Mouse (Mus musculus) hindbrain, postnatal 0 days (tissue): Measurements from ENCODE around the gene Barhl1. TPM values are rescaled to one million over a fixed set of nuclear protein-coding genes. Genes with fewer than 3 reads are reported as not detected.

Experiments used
- ATAC-seq: fragments of 200-750 bp; cut with Nextera tagmentation; 2 replicates; pipeline ENCODE4 v1.8.0; 2017; ENCODE audit warnings: mild to moderate bottlenecking, moderate TSS enrichment, moderate library complexity
- DNase-seq: peaks from one replicate; pipeline ENCODE4 v3.0.0-alpha.2; 2015; ENCODE audit warnings: low spot score
- H3K27ac ChIP-seq: fragments of 300-500 bp; sonication (generic); 2 replicates; pipeline ENCODE4 v1.5.1; 2014; ENCODE audit warnings: mild to moderate bottlenecking
- H3K27me3 ChIP-seq: fragments of 300-500 bp; sonication (generic); 2 replicates; pipeline ENCODE4 v1.6.1; 2014; ENCODE audit warnings: low read length, mixed read lengths; ENCODE audit not compliant: insufficient read depth
- H3K36me3 ChIP-seq: fragments of 300-500 bp; sonication (generic); 2 replicates; pipeline ENCODE4 v1.6.1; 2014; ENCODE audit warnings: low read length, mixed read lengths; ENCODE audit not compliant: insufficient read depth
- H3K4me1 ChIP-seq: fragments of 300-500 bp; sonication (generic); 2 replicates; pipeline ENCODE4 v1.6.1; 2014; ENCODE audit warnings: antibody characterized with exemption, low read length, mixed read lengths; ENCODE audit not compliant: insufficient read depth
- H3K4me2 ChIP-seq: fragments of 300-500 bp; sonication (generic); 2 replicates; pipeline ENCODE4 v1.6.1; 2014; ENCODE audit warnings: low read depth, mild to moderate bottlenecking, low read length, moderate library complexity, mixed read lengths
- H3K4me3 ChIP-seq: fragments of 300-500 bp; sonication (generic); 2 replicates; pipeline ENCODE4 v1.5.1; 2014; ENCODE audit warnings: low read length
- H3K9ac ChIP-seq: fragments of 300-500 bp; sonication (generic); replicated peaks from 2 replicates; pipeline ENCODE4 v1.6.1; 2014; ENCODE audit warnings: mild to moderate bottlenecking, low read length, moderate library complexity, mixed read lengths
- H3K9me3 ChIP-seq: fragments of 300-500 bp; sonication (generic); 2 replicates; pipeline ENCODE4 v1.6.1; 2016; ENCODE audit warnings: low read length, mixed read lengths
- CTCF ChIP-seq: IDR thresholded peaks from 2 replicates; pipeline ENCODE4 v1.5.1; 2016; ENCODE audit warnings: antibody characterized with exemption, control low read depth, low read depth
- WGBS: fragments of 180-500 bp; shearing (Covaris S2); extraction: QIAGEN DNeasy Blood & Tissue Kit; methylation state at CpG from one replicate; pipeline ENCODE4 v1.1.7; 2014; 5-methylcytosine and 5-hydroxymethylcytosine counted together
- polyA plus RNA-seq: library from polyadenylated mRNA; unstranded; fragments of >200 nt; fragmentation: Nextera tagmentation; extraction: Ambion mirVana; gene quantifications from 2 replicates; pipeline ENCODE4 v1.2.1, GENCODE M21; 2015
- total RNA-seq: library from RNA; depleted of rRNA; stranded (reverse); fragments of >200 nt; gene quantifications from 2 replicates; pipeline ENCODE4 v1.2.3, GENCODE M21; 2014

The Barhl1 gene
- total and polyA plus RNA-seq, 2 experiments from 2014 or later: 43.0 to 51.1 TPM

DNA sequence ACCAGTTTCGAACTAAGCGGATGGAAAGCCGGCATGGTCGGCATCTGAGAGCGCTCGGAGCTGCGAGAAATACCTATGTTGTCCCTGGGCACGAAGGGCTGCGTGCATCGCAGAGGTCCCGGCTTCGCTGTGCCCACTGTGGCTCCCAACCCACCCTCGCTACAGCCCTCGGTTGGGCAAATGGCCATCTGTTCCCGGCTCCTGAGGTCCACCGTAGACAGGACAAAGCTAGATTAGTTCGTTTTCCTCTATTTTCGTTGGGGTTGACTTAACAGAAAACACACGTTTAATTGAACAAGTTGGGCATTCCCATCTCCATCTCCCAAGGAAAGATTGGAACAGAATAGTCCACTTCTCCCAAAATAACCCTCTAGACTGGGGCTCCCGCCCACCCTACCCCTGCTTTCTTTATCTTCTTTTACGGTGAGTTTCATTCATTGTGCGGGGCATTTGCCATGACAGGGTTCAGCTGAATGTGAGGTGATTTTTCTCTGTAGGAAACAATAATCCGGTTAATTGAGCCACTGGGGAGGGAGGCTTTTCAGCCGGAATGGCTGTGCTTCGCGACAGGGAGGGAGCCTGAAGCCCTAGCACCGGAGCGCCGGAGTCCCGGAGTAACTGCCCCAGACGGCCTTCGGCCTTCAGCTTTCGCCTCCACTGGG, 4.3 kb downstream of the Barhl1 start:
- Histone ChIP-seq H3K27me3 (peaks cover 46% of the 10 kb centered on the region), H3K4me2 (peak overlapping the region; percentile 52), H3K9me3 (no peaks in the 10 kb centered on the region), H3K4me1 (0 out of 2 replicates have a peak, but pooled peaks cover 7% of the 10 kb centered on the region), H3K4me3 (peak overlapping the region; percentile 44), H3K36me3 (no peaks in the 10 kb centered on the region), H3K27ac (peak overlapping the region; percentile 70), H3K9ac (peak overlapping the region; percentile 56)
- DNase-seq (no peak), ATAC-seq (no peak)
- no peak for TF ChIP-seq CTCF
- 4% methylated on average over 33 of the region's 33 CpGs for WGBS

GRCm38 (mm10) chr2:28911331-28912038, 5.0 kb downstream of the Barhl1 start:
- DNase-seq: no peak

DNA sequence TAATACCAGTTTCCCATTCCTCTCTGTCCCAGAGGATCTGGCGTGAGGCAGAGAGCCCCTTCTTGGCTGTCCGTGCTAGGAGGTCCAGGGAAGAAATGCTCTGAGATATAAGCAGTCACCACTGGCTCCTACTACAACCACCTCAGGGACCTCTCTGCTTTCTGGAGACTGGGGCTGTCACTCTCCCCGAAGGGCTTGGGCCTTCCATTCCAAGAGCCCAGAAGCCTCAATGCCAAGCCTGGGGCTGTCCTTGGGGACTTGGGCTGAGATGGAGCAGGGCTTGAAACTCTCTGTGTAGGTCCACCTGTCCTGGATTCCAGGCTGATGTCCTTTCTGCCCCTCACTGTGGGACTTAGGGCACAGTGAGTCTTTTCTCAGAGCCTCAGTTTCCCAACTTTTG, 5.6 kb downstream of the Barhl1 start:
- peak overlapping the region; percentile 52 for H3K4me2 ChIP-seq
- H3K4me3 ChIP-seq: peak overlapping the region; percentile 44
- H3K36me3 ChIP-seq: no peaks in the 10 kb centered on the region
- H3K9ac ChIP-seq: peak overlapping the region; percentile 56
- no peak for ATAC-seq
- H3K4me1 ChIP-seq: 0 out of 2 replicates have a peak, but pooled peaks cover 7% of the 10 kb centered on the region
- peak overlapping the region; percentile 70 for H3K27ac ChIP-seq
- H3K27me3 ChIP-seq: peaks cover 48% of the 10 kb centered on the region
- H3K9me3 ChIP-seq: no peaks in the 10 kb centered on the region
- 7% methylated on average over 3 of the region's 3 CpGs for WGBS
- TF ChIP-seq CTCF: no peak
- DNase-seq: no peak

More at GRCm38 (mm10) chr2:28911331-28912038, 5.0 kb downstream of the Barhl1 start:
- peaks cover 49% of the 10 kb centered on the region for H3K27me3 ChIP-seq
- H3K9ac ChIP-seq: peak overlapping the region; percentile 56
- peak overlapping the region; percentile 70 for H3K27ac ChIP-seq
- H3K4me2 ChIP-seq: peak overlapping the region; percentile 52
- 3% methylated on average over 44 of the region's 44 CpGs for WGBS
- no peak for ATAC-seq
- H3K4me1 ChIP-seq: 0 out of 2 replicates have a peak, but pooled peaks cover 7% of the 10 kb centered on the region
- no peaks in the 10 kb centered on the region for H3K36me3 ChIP-seq
- H3K9me3 ChIP-seq: no peaks in the 10 kb centered on the region
- TF ChIP-seq CTCF: peak; percentile 13; the same call in 1 of the 2 replicates
- H3K4me3 ChIP-seq: peak overlapping the region; percentile 44

DNA sequence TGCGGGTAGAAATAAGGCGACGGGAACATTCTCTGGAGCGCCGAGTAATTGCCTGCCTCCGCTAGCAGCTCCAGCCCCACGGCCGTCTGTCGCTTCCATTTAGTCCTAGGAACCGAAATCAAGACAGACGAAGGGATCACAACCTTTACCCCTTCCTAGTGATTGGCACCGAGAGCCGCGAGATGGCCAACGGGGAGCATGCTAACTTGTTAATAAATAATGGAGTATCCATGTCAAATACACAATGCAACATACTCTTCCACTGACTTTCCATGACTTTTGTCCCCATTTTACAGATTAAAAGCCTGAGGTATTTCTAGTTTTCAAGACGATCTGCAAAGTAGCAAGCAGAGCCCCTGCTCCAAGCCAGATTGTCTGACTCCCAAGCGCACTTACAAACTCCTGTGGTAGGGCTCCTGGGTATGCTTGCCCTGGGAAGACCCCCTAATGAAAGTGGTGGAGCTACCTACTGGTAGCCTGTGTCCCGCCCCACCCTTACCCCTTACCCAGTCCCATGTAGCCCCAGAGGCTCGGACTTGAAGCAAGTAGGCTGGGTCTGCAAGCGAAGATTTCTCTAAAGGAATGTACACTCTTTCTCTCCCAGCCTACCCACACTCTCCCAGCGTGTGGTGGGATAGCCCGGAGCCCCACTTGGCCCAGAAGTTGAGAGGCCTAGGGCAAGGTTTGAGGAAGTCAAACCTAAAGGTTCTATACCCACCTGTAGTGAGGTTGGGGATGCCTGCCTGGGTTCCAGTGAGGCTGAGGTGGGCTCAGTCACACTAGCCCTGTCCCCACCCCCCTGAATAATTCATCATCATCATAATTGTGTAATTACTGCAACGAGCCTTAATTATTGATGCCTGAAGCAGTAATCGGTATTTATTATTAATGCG, 6.4 kb downstream of the Barhl1 start:
- Histone ChIP-seq H3K27me3 (peaks cover 43% of the 10 kb centered on the region), H3K9me3 (no peaks in the 10 kb centered on the region), H3K36me3 (no peaks in the 10 kb centered on the region), H3K9ac (peak overlapping the region; percentile 56), H3K4me1 (0 out of 2 replicates have a peak, but pooled peaks cover 7% of the 10 kb centered on the region), H3K4me3 (peak overlapping the region; percentile 44), H3K4me2 (peak overlapping the region; percentile 52), H3K27ac (peak overlapping the region; percentile 70; the same call in 1 of the 2 replicates)
- DNase-seq (no peak), ATAC-seq (no peak)
- WGBS: 6% methylated on average over 25 of the region's 25 CpGs
- no peak for TF ChIP-seq CTCF

DNA sequence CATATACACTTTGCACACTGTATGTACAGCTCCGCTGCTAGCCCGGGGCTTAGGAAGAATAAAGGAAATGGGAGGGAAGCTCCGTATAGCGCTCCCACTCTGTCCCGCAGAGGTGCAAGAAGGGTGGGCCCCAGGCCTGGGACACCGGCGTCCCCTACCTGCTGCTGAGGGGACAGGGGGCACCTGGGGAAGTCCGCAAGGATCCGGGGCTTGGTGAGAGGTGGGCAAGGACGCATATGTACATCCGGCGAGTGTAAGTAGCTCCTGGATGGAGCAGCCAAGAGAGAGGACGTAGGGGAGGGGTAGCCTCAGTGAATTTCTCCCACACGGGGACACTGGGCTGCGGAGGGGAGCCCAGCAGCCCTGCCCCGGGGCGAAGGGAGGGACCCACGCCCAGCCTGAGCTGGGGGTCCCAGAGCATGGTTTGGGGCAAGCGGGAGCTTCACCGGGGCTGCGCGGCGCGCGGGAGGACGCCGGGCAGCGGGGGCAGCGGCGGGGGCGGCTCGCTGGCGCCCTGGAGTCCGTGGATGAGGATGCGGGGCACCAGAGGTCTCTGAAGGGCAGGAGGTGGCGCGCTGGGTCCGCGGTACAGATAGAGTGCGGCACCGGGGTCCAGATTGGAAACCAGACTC, 7.2 kb downstream of the Barhl1 start:
- peak overlapping the region; percentile 52 for H3K4me2 ChIP-seq
- no peaks in the 10 kb centered on the region for H3K9me3 ChIP-seq
- peaks cover 37% of the 10 kb centered on the region for H3K27me3 ChIP-seq
- WGBS: 2% methylated on average over 36 of the region's 41 CpGs
- no peak for DNase-seq
- peak; percentile 30; the same call in 1 of the 2 replicates for ATAC-seq
- peak overlapping the region; percentile 56 for H3K9ac ChIP-seq
- 0 out of 2 replicates have a peak, but pooled peaks cover 7% of the 10 kb centered on the region for H3K4me1 ChIP-seq
- no peaks in the 10 kb centered on the region for H3K36me3 ChIP-seq
- H3K27ac ChIP-seq: peak overlapping the region; percentile 68
- H3K4me3 ChIP-seq: peak overlapping the region; percentile 44
- no peak for TF ChIP-seq CTCF
